Mouse (Mus musculus) liver, adult 2 months (tissue): ENCODE measurements around the gene Ripor2. TPM values are rescaled to one million over a fixed set of nuclear protein-coding genes. Genes with fewer than 3 reads are reported as not detected.
A peak's percentile ranks its signal among the peaks of the same experiment; 100 is the strongest.

Experiments
- DNase-seq: peaks from one replicate; pipeline ENCODE4 v3.0.0-alpha.2; 2011; ENCODE audit warnings: low read depth, low spot score; ENCODE audit errors: extremely low read depth
- H3K27ac ChIP-seq: fragments of 200-500 bp; replicated peaks from 2 replicates; pipeline ENCODE4 v1.5.1; 2012; ENCODE audit warnings: low read depth, mild to moderate bottlenecking, control low read depth, inconsistent platforms, low read length; ENCODE audit not compliant: insufficient read depth
- H3K27me3 ChIP-seq: fragments of 200-500 bp; 2 replicates; pipeline ENCODE4 v1.6.1; 2012; ENCODE audit warnings: mild to moderate bottlenecking, moderate library complexity, low read length, inconsistent platforms; ENCODE audit not compliant: control insufficient read depth, insufficient read depth
- H3K36me3 ChIP-seq: fragments of 200-500 bp; 2 replicates; pipeline ENCODE4 v1.6.1; 2012; ENCODE audit warnings: low read length, inconsistent platforms; ENCODE audit not compliant: control insufficient read depth, insufficient read depth
- H3K4me1 ChIP-seq: fragments of 200-500 bp; 2 replicates; pipeline ENCODE4 v1.6.1; 2011; ENCODE audit warnings: low read length; ENCODE audit not compliant: control insufficient read depth, insufficient read depth
- H3K4me3 ChIP-seq: fragments of 200-500 bp; 2 replicates; pipeline ENCODE4 v1.5.1; 2011; ENCODE audit warnings: low read depth, mild to moderate bottlenecking, control low read depth, low read length, moderate library complexity; ENCODE audit not compliant: insufficient read depth
- H3K79me2 ChIP-seq: fragments of 200-500 bp; 2 replicates; pipeline ENCODE4 v1.6.1; 2012; ENCODE audit warnings: inconsistent platforms, mild to moderate bottlenecking, low read length, moderate library complexity; ENCODE audit not compliant: control insufficient read depth, insufficient read depth
- H3K9ac ChIP-seq: fragments of 200-500 bp; 2 replicates; pipeline ENCODE4 v1.6.1; 2012; ENCODE audit warnings: low read depth, mild to moderate bottlenecking, control low read depth, inconsistent platforms, low read length
- CTCF ChIP-seq: fragments of 200-500 bp; IDR thresholded peaks from 2 replicates; pipeline ENCODE4 v1.5.1; 2011; ENCODE audit warnings: low read depth, low read length, control low read depth
- POLR2A ChIP-seq: fragments of 200-500 bp; IDR thresholded peaks from 2 replicates; pipeline ENCODE4 v1.6.1; 2011; ENCODE audit warnings: low read length, control low read depth; ENCODE audit not compliant: insufficient read depth; ENCODE audit errors: extremely low read depth
- whole genome bisulfite sequencing: fragments of 180-500 bp; shearing (Covaris S2); methylation state at CpG from one replicate; pipeline ENCODE4 v1.1.7; 2018; 5-methylcytosine and 5-hydroxymethylcytosine counted together
- polyA plus RNA-seq: library from polyadenylated mRNA; depleted of rRNA; stranded (reverse); fragments of >200 nt; gene quantifications from 2 replicates; pipeline ENCODE4 v1.2.3, GENCODE M21; 2012
- total RNA-seq: library from RNA; depleted of rRNA; stranded (reverse); fragments of >200 nt; gene quantifications from 2 replicates; pipeline ENCODE4 v1.2.3, GENCODE M21; 2014

Ripor2 gene
- total and polyA plus RNA-seq, 2 experiments, result 0.77 to 2.8 TPM

DNA sequence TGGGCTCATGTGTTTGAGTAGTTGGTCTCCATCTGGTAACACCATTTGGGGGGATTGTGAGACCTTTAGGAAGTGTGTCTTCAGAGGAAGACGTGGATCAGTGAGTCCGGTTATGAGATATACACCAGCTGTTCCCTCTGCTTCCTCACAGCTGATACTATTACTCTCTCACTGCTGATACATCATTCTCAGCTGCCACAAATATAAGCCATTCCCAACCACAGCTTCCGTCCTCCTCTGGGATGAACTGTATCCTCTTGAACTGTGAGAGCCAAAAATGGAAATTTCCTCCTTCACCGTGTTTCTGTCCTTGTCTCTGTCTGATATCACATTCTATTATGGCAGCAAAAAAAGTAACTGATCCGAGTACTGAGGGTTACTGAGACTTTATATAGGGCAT lies 28.9 kb downstream of the Ripor2 start:
- no peak overlapping the region for H3K4me3 ChIP-seq
- TF ChIP-seq POLR2A, result no peak
- TF ChIP-seq CTCF, result no peak
- 85% methylated on average over 5 of the region's 5 CpGs for whole genome bisulfite sequencing

DNA sequence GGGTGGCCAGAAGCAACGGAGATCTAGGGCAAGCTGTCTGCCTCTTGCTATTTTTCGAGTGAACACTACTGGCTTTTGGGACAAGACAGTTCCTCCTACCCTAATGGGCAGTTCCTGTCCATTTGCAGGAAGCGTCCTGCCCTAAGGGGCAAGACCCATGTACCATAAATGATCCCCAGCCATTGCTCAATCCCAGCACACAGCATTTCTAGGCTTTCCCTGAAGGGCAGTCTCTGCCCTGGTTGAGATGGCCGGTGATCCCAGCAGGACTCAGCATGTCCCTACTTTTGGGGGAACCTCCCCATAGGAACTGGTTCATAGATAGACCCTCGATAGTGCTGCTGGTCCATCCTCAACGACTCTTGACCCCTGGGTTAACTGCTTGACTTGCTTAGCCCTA lies 31.0 kb downstream of the Ripor2 start:
- 81% methylated on average over 6 of the region's 6 CpGs for WGBS
- DNase-seq, result no peak

More for the DNA sequence above, 28.9 kb downstream of the Ripor2 start:
- DNase-seq, result no peak
- H3K36me3 ChIP-seq, result no peaks in the 10 kb centered on the region
- no peak overlapping the region for H3K27ac ChIP-seq
- no peaks in the 10 kb centered on the region for H3K4me1 ChIP-seq
- no peaks in the 10 kb centered on the region for H3K27me3 ChIP-seq
- no peak overlapping the region for H3K9ac ChIP-seq
- no peaks in the 10 kb centered on the region for H3K79me2 ChIP-seq

GRCm38 (mm10) chr13:24613433-24613832 lies 31.4 kb downstream of the Ripor2 start:
- no peak overlapping the region for H3K27ac ChIP-seq
- no peaks in the 10 kb centered on the region for H3K4me1 ChIP-seq
- DNase-seq, result no peak
- no peaks in the 10 kb centered on the region for H3K27me3 ChIP-seq
- WGBS, result 80% methylated on average over 3 of the region's 3 CpGs
- no peak overlapping the region for H3K9ac ChIP-seq
- no peaks in the 10 kb centered on the region for H3K36me3 ChIP-seq
- TF ChIP-seq POLR2A (no peak), CTCF (no peak)
- H3K79me2 ChIP-seq, result no peaks in the 10 kb centered on the region
- no peak overlapping the region for H3K4me3 ChIP-seq

More for the DNA sequence above, 31.0 kb downstream of the Ripor2 start:
- H3K27me3 ChIP-seq, result no peaks in the 10 kb centered on the region
- H3K36me3 ChIP-seq, result no peaks in the 10 kb centered on the region
- H3K9ac ChIP-seq, result no peak overlapping the region
- H3K4me3 ChIP-seq, result no peak overlapping the region
- H3K4me1 ChIP-seq, result no peaks in the 10 kb centered on the region
- H3K27ac ChIP-seq, result no peak overlapping the region
- no peaks in the 10 kb centered on the region for H3K79me2 ChIP-seq
- TF ChIP-seq CTCF (no peak), POLR2A (no peak)

DNA sequence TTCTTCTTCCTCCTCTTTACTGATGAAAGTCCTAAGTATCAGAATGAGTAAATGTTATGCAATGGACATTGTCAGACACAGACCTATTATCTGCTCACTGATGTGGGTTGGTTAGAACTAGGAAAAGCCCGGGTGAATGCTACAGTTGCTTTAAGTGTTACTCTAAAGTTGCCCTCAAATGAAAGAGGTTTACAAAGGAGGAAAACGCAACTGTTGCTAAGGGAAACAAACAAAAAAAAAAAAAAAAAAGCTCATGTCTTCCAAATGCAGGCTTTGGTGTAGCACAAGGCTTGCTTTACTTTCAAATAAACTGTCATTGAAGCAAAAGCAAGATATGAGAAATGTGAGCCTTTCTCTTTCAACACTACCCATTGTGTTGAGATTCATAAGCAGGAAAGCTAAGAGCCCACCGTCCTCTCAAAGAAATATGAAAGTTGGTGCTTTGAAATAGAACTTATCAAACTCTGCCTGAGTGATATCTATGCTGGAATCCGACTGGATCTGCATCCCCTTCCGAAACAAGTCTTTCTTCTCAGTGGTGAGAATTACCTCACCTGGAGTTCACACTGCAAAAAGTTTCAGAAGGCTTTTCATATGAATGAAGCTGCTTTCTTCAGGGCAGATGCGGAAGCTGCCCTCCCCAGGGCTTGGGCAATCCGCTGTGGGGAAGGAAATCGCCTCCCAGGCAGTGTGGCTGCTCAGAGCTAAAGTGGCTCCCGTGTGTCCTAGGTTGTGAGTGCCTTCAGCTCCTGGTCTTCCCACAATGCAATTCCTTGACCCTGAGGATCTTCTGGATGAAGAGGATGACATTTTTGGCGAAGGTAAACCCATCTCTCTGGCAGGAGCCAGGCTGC lies 32.2 kb downstream of the Ripor2 start:
- DNase-seq, result no peak
- no peak overlapping the region for H3K9ac ChIP-seq
- no peaks in the 10 kb centered on the region for H3K4me1 ChIP-seq
- TF ChIP-seq CTCF (no peak), POLR2A (no peak)
- H3K36me3 ChIP-seq, result no peaks in the 10 kb centered on the region
- no peak overlapping the region; the same call in 1 of the 2 replicates for H3K4me3 ChIP-seq
- H3K27ac ChIP-seq, result no peak overlapping the region
- H3K27me3 ChIP-seq, result no peaks in the 10 kb centered on the region
- WGBS, result 67% methylated on average over 10 of the region's 10 CpGs
- no peaks in the 10 kb centered on the region for H3K79me2 ChIP-seq

- Histone ChIP-seq H3K79me2 (no peaks in the 10 kb centered on the region), H3K27me3 (no peaks in the 10 kb centered on the region), H3K4me1 (no peaks in the 10 kb centered on the region), H3K9ac (no peak overlapping the region), H3K27ac (no peak overlapping the region), H3K36me3 (no peaks in the 10 kb centered on the region), H3K4me3 (no peak overlapping the region)
- no peak for TF ChIP-seq POLR2A
- peak; percentile 84 for TF ChIP-seq CTCF
- 53% methylated on average over 9 of the region's 9 CpGs for WGBS
- DNase-seq, result no peak
Measured at GRCm38 (mm10) chr13:24615921-24616565, 34.1 kb downstream of the Ripor2 start.

GRCm38 (mm10) chr13:24616645-24617044 lies 34.7 kb downstream of the Ripor2 start:
- Histone ChIP-seq H3K36me3 (no peaks in the 10 kb centered on the region), H3K27ac (no peak overlapping the region), H3K9ac (no peak overlapping the region), H3K4me1 (no peaks in the 10 kb centered on the region), H3K27me3 (no peaks in the 10 kb centered on the region), H3K79me2 (no peaks in the 10 kb centered on the region; the same call in 1 of the 2 replicates), H3K4me3 (no peak overlapping the region)
- no peak for TF ChIP-seq POLR2A
- no peak for TF ChIP-seq CTCF
- 86% methylated on average over 8 of the region's 8 CpGs for WGBS
- DNase-seq, result no peak
